Mouse (Mus musculus) cerebellum, postnatal 36 days (tissue): Measurements from ENCODE around the gene Cdiptos.

Experiments
- DNase-seq, 2 experiments: peaks; one replicate each; pipeline ENCODE4 v3.0.0; 2021 to 2022; ENCODE audit warnings: mixed read lengths in 2 of 2

The Cdiptos gene

GRCm38 (mm10) chr7:126975950-126976866, at the start of gene Cdiptos:
Cdiptos (minus strand) TSS chr7:126976098.
- DNase-seq: peak; percentile 97 to 98

- peak; percentile 85 to 86 for DNase-seq
Observed at GRCm38 (mm10) chr7:127024755-127025555, 49.1 kb upstream of the Cdiptos start.

DNA sequence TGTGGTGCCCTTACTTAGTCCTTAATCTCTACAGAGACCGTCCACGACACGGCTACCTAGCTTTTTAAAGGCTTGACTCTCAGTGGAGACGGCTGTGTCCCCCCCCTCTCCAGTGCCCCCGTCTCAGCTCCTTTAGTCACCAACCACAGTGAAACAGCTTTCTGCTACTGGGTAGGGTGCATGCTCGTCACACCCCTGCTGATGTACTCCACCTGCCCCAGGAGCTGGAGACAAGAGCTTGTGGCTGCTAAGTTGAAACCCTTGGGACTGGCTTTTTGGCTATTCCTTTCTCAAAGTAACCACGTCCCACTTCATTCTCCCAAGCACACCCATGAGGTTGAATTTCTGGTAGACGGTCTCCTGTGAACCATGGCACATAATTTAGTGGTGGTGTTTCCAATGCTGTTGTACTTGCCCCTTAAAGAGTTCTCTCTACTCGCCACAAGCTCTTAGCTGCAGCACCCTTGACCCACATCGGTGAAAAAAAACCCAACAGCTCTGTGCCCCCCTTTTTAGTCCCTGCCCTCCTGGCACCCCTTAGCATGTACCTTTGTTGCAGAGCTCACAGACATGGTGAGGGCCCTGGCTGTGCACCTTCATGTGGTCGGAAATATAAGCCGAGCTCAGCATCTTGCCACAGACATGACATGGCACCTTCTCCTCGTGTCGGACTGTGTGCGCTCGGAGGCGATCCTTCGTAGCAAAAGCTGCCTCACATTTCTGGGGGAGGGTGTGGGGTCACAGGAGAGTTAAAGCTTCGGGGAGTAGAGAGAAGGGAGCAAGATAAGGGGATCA, 48.2 kb upstream of the Cdiptos start:
- peak in 1 of 2 experiments; percentile 41 for DNase-seq

DNA sequence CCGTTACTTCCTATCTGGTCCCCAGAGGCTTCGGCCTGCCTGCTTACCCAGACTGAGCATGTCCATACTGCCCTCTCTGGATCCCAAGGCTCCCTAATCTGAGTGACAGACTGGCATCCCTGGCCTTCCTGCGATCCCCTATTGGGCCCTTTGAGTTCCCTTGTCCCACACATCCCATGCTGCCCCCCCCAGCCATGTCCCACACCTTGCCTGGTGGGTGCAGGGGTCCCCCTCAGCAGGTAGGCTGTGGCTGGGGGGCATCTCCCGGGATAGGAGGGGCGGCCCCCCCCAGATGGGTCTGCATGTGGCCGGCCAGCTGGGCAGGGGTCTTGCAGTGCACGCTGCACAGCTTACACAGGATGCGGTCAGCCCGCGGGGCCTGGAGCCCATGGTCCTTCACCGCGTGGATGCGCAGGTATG, 47.4 kb upstream of the Cdiptos start:
- peak in 1 of 2 experiments; percentile 40 for DNase-seq

DNA sequence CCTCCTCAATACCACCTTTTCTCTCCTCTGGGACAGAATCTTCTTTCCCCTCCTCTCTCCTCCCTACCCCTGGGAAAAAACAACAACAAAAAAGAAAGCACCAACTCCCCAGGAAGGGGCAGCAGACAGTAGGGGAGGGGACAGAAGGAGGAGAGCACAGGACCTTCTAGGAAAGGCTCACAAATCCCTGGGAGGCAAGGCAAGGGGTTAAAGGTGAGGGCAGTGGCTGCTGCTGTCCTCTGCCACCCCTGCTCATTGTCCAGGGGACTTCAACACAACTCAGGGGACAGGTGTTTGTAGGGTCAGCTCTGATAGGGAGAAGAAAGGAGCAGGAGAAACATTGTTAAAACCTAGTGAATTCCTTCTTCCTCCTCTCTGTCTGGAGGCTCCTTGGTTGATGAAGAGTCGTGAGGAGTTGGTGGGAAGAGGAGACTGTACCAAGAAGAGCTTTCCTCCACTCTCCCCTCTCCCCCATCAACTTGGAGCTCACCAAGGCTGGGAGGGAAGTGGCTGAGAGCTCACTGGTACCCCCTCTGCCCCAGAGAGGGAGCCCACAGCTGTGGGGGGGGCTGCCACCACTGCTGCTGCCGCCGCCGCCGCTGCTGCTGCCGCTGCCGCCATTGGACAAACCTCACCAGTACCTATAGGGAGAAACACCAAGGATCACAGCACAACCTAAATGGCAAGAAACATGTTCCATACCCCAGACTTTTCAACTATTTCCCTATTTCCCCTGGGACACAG, 46.8 kb upstream of the Cdiptos start:
- no peak for DNase-seq

DNA sequence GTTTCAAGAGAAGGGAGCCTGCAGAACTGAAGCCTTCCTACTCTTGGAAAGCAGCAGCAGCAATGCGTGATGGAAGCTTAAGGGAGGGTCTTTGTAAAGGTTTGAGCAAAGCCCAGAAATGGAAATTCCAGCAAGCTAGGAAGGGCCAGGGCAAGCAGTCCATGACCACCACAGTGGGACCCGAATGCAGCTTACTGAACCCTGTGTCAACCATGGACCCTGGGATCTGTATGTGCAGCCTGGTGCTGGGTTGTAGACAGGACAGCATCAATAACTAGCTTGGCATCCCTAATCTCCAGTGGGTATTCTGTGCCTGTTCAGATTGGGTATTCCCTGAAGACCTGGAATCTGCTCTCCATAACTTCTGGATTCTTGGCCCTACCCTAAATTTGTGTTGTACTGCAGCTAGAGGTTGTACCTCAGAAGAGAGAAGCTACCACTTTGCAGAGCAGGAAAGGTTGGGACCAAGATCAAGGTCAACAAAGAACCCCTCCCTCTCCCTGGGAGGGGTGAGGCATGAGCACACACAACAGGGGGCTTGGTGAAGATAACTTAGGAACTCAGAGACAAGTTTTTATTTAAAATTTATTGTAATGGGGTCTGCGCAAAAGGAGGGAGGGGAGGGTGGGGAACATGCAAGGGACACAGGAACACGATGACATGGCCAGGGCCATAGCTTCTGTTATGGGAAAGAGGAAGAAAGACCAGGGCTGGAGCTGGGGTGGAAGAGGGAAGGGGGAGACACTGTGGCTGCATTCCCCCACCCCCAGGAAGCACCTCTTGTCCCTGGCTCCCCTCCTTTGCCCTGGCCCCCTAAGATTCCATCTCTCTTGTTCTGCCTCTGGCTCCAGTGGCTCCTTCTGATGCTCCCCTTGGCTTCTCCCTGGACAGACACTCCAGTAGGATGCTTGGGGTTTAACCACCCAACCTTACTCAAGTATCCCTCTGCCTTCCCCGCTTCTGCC, 45.9 kb upstream of the Cdiptos start:
- DNase-seq: no peak

DNA sequence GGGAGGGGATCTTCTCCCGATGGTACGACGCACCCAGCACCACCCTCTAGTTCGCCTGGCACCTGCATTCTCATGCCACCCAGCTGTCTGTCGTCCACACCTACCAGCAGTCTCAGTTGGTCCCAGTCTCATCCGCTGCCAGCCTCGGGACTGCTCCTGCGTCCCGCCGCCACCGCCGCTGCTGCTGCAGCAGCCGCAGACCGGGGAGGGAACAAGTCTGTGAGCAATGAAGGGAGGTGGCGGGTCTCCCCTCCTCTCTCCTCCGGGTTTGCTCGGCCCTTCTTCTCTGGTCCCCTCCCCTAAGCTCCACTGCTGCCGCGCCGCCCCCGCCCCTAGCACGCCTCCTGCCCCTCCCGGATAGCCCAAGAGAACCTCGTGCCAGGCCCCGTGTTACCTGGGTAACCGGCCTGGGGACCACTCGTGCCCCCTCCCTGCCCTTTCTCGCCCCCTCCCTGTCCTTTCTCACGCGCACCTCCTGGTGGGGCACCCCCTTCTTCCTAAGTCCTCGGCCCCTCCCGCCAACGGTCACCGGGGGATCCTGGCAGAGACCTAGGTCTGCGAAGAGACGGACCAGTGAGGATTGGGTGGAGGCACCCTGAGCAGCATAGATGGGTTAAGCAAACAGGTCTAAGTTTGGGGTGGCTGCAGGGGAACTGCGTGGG, 45.1 kb upstream of the Cdiptos start, which contains the start of the genes Gm42742 and Prrt2:
Gene Gm42742, minus strand, starts transcription at position 197 of the 662 bp plus-strand sequence.
Gene Prrt2, minus strand, starts transcription at position 311 of the 662 bp plus-strand sequence.
- DNase-seq: peak; percentile 70 to 80

- DNase-seq: peak; percentile 33 to 54
Observed at GRCm38 (mm10) chr7:127020491-127020890, 44.6 kb upstream of the Cdiptos start.

DNA sequence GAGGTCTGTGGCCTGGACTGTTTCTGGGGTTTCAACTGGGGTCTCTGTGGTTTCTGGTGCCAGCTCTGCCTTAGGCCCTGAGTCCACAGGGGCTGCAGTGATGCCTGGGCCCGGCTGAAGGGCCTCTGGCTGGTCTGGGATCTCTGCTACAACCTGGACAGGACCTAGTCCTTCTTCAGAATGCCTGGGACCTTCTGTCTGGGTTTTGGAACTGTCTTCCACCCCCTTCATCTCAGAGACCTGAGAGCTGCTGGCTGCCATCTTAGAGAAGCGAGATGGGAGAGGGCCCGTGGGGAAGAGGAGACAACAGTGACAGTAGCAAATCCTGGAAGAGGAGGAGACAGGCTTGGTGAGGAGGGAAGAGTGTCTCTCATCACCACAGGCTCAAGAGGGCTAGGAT, 44.1 kb upstream of the Cdiptos start:
- DNase-seq: peak; percentile 37 to 50

DNA sequence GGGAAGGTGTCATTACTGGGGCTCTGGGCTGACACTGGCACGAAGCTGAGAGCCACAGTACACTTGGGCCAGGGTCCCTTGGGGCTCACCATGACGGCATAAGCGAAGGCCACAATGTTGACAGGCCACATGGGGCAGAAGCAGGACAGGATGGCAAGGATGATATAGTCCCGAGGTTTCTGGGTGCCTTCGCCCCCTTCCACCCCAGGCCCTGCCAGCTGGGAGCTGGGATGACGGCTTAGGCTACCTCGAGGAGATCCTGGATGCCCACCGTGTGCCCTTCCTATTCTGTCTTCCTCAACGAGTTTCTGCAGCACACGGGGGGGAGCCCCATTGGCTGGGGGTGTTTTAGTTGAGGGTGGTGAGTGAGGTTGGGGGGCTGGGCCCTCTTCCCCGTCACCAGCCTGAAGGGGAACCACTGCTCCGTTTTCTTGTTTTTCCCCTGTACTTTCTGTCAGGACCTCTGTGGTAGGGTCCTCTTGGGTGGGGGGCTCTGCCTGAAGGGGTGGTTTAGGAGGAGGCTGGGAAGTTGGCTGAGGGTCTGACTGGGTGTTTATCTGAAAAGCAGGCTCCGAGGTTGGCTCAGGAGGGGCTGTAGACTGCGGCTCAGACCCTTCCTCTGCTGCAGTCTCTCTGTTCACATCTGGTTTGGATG, 43.5 kb upstream of the Cdiptos start:
- DNase-seq: no peak

DNA sequence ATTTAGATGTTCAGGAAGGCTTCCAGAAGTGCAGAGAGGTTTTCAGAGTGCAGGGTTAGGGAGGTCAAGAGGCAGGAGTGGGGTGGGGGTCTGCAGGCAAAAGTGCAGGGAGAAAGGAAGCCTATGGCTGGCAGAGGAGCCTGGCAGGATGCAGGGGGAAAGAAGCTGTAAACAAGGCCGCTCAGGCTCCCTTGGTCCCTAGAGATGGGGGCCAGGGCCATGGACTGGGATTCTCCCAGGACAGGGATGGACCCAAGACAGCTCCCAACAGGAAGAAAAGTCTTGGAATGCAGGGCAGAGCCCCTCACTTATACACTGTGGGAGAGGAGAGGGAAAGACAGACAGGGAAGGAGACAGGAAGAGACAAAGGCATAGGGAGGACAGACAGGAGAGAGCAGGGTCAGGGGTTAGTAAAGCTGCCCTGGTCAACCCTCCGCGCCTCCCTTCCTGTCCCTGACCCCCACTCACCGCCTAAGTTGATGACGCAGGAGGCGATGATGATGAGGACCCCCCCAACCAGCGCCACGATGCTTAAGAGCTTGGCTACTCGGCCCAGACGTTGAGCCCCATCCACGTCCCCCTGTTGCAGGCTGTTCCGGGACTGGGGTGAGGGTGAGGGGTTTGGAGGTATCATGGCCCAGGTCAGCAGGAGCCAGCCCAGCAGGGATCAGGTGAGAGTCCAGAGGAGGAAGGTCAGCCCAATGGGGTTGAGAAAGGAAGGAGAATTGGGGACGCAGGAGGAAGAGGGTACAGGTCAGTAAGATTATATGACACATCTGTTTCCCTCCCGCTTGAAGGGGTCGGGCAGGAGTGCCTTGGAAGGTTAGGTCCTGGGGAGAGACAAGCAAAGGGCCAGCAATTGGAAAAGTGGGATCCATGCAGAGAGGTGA, 42.8 kb upstream of the Cdiptos start:
- no peak for DNase-seq

DNA sequence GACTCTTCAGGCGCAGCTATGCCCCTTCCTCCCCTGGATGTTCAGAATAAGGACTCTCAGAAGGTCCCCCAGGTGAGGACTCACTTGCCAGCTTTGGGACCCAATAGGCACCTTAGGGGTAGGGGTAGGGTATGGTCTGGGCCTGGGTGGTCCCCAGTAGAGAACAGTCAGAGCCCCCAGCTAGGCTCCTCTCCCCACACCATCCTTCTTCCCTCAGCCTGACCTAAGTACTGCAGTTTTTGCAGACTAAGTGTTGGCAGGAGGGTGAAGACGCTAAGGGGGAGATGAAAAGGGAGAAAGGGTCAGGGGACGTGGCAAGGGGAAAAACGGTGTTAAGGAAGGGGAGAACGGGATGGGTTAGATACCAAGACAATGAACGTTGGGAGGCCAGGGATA, 42.0 kb upstream of the Cdiptos start:
- peak in 1 of 2 experiments; percentile 16 for DNase-seq

- peak; percentile 98 for DNase-seq
Observed at GRCm38 (mm10) chr7:127016971-127017949, 41.4 kb upstream of the Cdiptos start, which contains the start of gene Pagr1a. Pagr1a (minus strand) TSS chr7:127017352.

GRCm38 (mm10) chr7:127016486-127016938, 40.6 kb upstream of the Cdiptos start:
- DNase-seq: peak; percentile 65 to 68

GRCm38 (mm10) chr7:127016481-127016485, 40.4 kb upstream of the Cdiptos start, which contains the start of gene Pagr1b:
Pagr1b (minus strand) TSS chr7:127016484.
- DNase-seq: no peak

- peak; percentile 59 to 62 for DNase-seq
Observed at GRCm38 (mm10) chr7:127016081-127016480, 40.2 kb upstream of the Cdiptos start.

- peak in 1 of 2 experiments; percentile 4 for DNase-seq
Observed at GRCm38 (mm10) chr7:127014993-127015392, 39.1 kb upstream of the Cdiptos start.

DNA sequence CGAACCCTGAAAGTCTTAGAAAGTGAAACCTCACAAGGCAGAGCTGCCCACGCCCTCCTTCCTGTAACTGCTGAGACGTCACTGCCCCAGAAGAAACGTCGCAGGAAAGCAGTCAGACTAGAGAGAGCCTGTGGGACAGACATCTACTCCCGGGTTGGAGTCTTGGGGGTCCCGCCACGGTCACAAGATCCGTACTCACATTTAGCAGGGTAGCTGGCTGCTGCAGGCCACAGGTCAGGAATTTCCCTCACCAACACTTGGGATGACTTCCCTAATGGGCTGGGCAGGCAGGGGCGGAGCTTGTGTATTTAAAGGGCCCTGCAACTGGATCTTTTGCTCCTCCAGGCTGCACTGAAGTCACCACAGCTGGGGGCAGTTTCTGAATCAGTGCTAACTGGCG, 38.4 kb upstream of the Cdiptos start, which contains the start of gene Mvp:
Gene Mvp, minus strand, starts transcription at position 302 of the 400 bp plus-strand sequence.
- DNase-seq: peak; percentile 59 to 63
